Mouse (Mus musculus) forebrain, embryonic 12.5 days (tissue): Measurements from ENCODE around the gene Adh5. TPM values are rescaled to one million over a fixed set of nuclear protein-coding genes. Genes with fewer than 3 reads are reported as not detected.

Experiments
- ATAC-seq: fragments of 200-750 bp; cut with Nextera tagmentation; 2 replicates; pipeline ENCODE4 v1.8.0; 2017; ENCODE audit warnings: moderate TSS enrichment; ENCODE audit not compliant: low FRiP score
- H3K27ac ChIP-seq: fragments of 300-500 bp; sonication (generic); 2 replicates; pipeline ENCODE4 v1.5.1; 2016; ENCODE audit warnings: mild to moderate bottlenecking
- H3K27me3 ChIP-seq: fragments of 300-500 bp; sonication (generic); 2 replicates; pipeline ENCODE4 v1.6.1; 2016; ENCODE audit warnings: mild to moderate bottlenecking
- H3K36me3 ChIP-seq: fragments of 300-500 bp; sonication (generic); replicated peaks from 2 replicates; pipeline ENCODE4 v1.6.1; 2016; ENCODE audit warnings: mild to moderate bottlenecking
- H3K4me1 ChIP-seq: fragments of 300-500 bp; sonication (generic); 2 replicates; pipeline ENCODE4 v1.6.1; 2016
- H3K4me2 ChIP-seq: fragments of 300-500 bp; sonication (generic); 2 replicates; pipeline ENCODE4 v1.6.1; 2016; ENCODE audit warnings: mild to moderate bottlenecking, moderate library complexity
- H3K4me3 ChIP-seq: fragments of 300-500 bp; sonication (generic); replicated peaks from 2 replicates; pipeline ENCODE4 v1.5.1; 2016; ENCODE audit warnings: mild to moderate bottlenecking
- H3K9ac ChIP-seq: fragments of 300-500 bp; sonication (generic); 2 replicates; pipeline ENCODE4 v1.6.1; 2016; ENCODE audit warnings: mild to moderate bottlenecking
- H3K9me3 ChIP-seq: fragments of 300-500 bp; sonication (generic); 2 replicates; pipeline ENCODE4 v1.6.1; 2016
- WGBS: fragments of 180-500 bp; shearing (Covaris S2); methylation state at CpG from one replicate; pipeline ENCODE4 v1.1.7; 2016; 5-methylcytosine and 5-hydroxymethylcytosine counted together
- polyA plus RNA-seq: library from polyadenylated mRNA; unstranded; fragments of >200 nt; fragmentation: Nextera tagmentation; extraction: Ambion mirVana; gene quantifications from 2 replicates; pipeline ENCODE4 v1.2.1, GENCODE M21; 2016

Adh5 gene
- polyA plus RNA-seq: 248 and 263 TPM in 2 replicates

- peak within 1 kb of the TSS; percentile 78 for H3K4me2 ChIP-seq
- peaks cover 26% of the 10 kb centered on the region for H3K36me3 ChIP-seq
- H3K4me1 ChIP-seq: peaks cover 20% of the 10 kb centered on the region
- peak within 1 kb of the TSS; percentile 83 for H3K9ac ChIP-seq
- WGBS: under 1% methylated on average over 86 of the region's 86 CpGs
- H3K9me3 ChIP-seq: no peaks in the 10 kb centered on the region
- ATAC-seq: peak; percentile 99
- H3K27me3 ChIP-seq: no peaks in the 10 kb centered on the region
- peak within 1 kb of the TSS; percentile 74 for H3K4me3 ChIP-seq
- H3K27ac ChIP-seq: peak within 1 kb of the TSS; percentile 82
Measured at GRCm38 (mm10) chr3:138442612-138443464, at the start of gene Adh5. TSS of gene Adh5 (plus strand) at chr3:138443093.

DNA sequence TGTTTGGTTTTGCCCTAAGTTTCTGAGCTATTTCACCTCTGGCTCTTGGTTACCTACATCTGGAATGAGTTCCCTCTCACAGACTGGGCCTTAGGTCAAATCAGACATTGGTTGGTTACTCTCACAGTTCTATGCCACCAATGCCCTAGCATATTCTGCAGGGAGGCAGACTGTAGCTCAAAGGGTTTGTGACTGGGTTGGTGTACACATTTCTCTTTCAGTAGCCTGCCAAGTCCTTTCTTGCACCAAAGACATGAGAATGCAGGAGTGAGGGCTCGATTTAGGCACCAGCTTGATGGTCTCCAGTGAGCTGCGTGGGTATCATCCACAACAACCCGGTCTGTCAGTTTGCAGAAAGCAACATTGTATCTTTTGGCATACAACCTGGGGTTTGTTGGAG, 38.0 kb upstream of the Adh5 start:
- no peak overlapping the region for H3K4me2 ChIP-seq
- no peaks in the 10 kb centered on the region for H3K4me1 ChIP-seq
- H3K9me3 ChIP-seq: no peaks in the 10 kb centered on the region
- no peaks in the 10 kb centered on the region for H3K36me3 ChIP-seq
- no peaks in the 10 kb centered on the region for H3K27me3 ChIP-seq
- no peak overlapping the region for H3K4me3 ChIP-seq
- H3K27ac ChIP-seq: no peak overlapping the region
- WGBS: 80% methylated on average over 3 of the region's 3 CpGs
- no peak for ATAC-seq
- no peak overlapping the region for H3K9ac ChIP-seq

DNA sequence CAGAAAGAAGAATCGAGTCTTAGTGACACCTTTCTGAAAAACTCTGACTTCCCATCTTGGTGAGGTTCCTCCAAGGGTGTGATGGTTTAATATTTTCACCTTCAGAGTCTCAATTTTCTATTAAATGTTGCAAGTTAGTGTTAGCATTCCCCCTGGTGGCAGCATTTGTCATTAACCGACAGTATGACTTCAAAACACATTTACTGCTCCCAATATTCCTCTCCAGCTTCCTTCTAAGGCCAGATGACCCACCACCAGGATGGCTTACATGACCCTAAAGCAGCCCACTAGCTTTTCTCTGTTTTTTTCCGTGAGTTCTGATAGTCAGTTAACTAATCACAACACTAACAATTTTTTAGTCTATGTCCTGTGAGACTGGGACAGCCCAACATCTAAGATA, 37.6 kb upstream of the Adh5 start:
- H3K4me3 ChIP-seq: no peak overlapping the region
- H3K36me3 ChIP-seq: no peaks in the 10 kb centered on the region
- H3K4me1 ChIP-seq: no peaks in the 10 kb centered on the region
- no peak overlapping the region for H3K4me2 ChIP-seq
- no peaks in the 10 kb centered on the region for H3K9me3 ChIP-seq
- H3K27ac ChIP-seq: no peak overlapping the region
- no peak overlapping the region for H3K9ac ChIP-seq
- no peak for ATAC-seq
- 49% methylated on average over 3 of the region's 3 CpGs for WGBS
- no peaks in the 10 kb centered on the region for H3K27me3 ChIP-seq

- no peak for ATAC-seq
- H3K9me3 ChIP-seq: no peaks in the 10 kb centered on the region
- H3K9ac ChIP-seq: no peak overlapping the region
- no peaks in the 10 kb centered on the region for H3K27me3 ChIP-seq
- no peak overlapping the region for H3K4me3 ChIP-seq
- H3K4me1 ChIP-seq: no peaks in the 10 kb centered on the region
- H3K4me2 ChIP-seq: no peak overlapping the region
- H3K36me3 ChIP-seq: no peaks in the 10 kb centered on the region
- WGBS: 86% methylated on average over 7 of the region's 7 CpGs
- H3K27ac ChIP-seq: no peak overlapping the region
Measured at GRCm38 (mm10) chr3:138405840-138406239, 37.1 kb upstream of the Adh5 start.

DNA sequence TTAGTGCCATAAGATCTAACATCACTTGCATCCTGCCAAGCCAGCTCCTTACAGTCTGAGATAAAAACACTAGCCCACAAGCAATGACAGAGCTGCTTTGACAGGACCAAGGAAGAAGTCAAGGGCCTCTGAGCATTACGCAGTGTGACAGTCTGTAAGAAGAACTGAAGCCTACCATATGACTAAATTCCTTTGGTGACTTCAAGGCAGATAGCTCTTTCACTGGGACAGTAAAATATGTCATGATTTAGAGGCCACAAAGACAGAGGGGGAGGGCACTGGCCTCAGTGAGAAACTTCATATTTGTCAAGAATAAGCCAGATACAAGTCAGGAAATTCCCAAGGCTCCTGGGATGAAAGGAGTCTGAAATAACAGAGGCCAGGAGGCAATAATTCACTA, 35.0 kb upstream of the Adh5 start:
- H3K36me3 ChIP-seq: no peaks in the 10 kb centered on the region
- no peaks in the 10 kb centered on the region for H3K4me1 ChIP-seq
- no peak overlapping the region for H3K4me2 ChIP-seq
- no peaks in the 10 kb centered on the region for H3K9me3 ChIP-seq
- H3K4me3 ChIP-seq: no peak overlapping the region
- H3K27ac ChIP-seq: no peak overlapping the region
- no peak for ATAC-seq
- 85% methylated on average over 1 of the region's 1 CpGs for WGBS
- no peaks in the 10 kb centered on the region for H3K27me3 ChIP-seq
- no peak overlapping the region for H3K9ac ChIP-seq

DNA sequence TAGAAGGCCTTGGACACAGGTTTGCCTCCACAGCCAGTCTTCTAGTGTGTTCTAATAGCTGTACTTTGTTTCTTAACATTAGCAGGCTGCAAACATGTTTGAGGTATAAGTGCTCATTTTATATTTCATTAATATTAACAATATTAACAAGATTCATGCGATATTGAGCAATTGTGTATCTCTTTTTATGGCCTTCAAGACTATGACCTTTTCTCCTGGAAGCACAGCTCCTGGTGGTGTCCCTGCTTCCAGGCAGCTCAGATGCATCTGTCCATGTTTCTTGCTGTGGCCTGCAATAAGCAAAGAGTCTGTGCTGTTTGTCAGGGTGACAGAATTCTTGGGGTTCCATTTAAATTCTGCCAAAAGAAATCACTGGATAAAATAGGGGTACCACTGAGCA, 33.3 kb upstream of the Adh5 start:
- Histone ChIP-seq H3K36me3 (no peaks in the 10 kb centered on the region), H3K27me3 (no peaks in the 10 kb centered on the region), H3K9ac (no peak overlapping the region), H3K27ac (no peak overlapping the region), H3K4me1 (no peaks in the 10 kb centered on the region), H3K4me2 (no peak overlapping the region), H3K4me3 (no peak overlapping the region), H3K9me3 (no peaks in the 10 kb centered on the region)
- no peak for ATAC-seq
- WGBS: 92% methylated on average over 1 of the region's 1 CpGs

DNA sequence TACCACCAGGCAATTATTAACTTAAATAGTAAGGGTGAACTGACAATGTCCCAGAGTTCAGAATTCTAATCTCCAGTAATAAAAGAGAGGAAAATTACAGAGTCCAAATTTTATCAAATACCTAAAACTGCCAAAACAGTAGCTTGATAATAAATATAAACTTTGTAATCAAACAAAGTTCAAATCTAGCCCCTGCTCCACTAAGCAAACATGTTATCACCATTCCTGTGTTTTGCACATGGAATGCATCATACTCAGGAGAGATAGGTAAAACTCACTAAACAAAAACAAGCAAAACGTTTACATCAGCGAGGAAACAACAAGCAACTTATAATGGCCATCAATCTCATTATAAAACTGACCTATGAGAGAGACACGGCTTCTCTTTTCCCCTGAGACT, 32.7 kb upstream of the Adh5 start:
- no peaks in the 10 kb centered on the region for H3K27me3 ChIP-seq
- no peak overlapping the region for H3K4me2 ChIP-seq
- H3K4me1 ChIP-seq: no peaks in the 10 kb centered on the region
- no peaks in the 10 kb centered on the region for H3K36me3 ChIP-seq
- WGBS: 77% methylated on average over 3 of the region's 3 CpGs
- H3K4me3 ChIP-seq: no peak overlapping the region
- H3K9me3 ChIP-seq: no peaks in the 10 kb centered on the region
- no peak overlapping the region for H3K9ac ChIP-seq
- ATAC-seq: no peak
- H3K27ac ChIP-seq: no peak overlapping the region

- no peak within 1 kb of the TSS for H3K4me2 ChIP-seq
- no peaks in the 10 kb centered on the region for H3K36me3 ChIP-seq
- no peaks in the 10 kb centered on the region for H3K9me3 ChIP-seq
- H3K4me3 ChIP-seq: no peak within 1 kb of the TSS
- no peaks in the 10 kb centered on the region for H3K4me1 ChIP-seq
- no peak within 1 kb of the TSS for H3K27ac ChIP-seq
- no peak for ATAC-seq
- H3K9ac ChIP-seq: no peak within 1 kb of the TSS
- WGBS: 83% methylated on average over 6 of the region's 6 CpGs
- H3K27me3 ChIP-seq: no peaks in the 10 kb centered on the region
Measured at GRCm38 (mm10) chr3:138415121-138415690, 27.7 kb upstream of the Adh5 start, which contains the start of gene Adh4. TSS of gene Adh4 (plus strand) at chr3:138415466.

- no peak overlapping the region for H3K9ac ChIP-seq
- ATAC-seq: no peak
- no peaks in the 10 kb centered on the region for H3K27me3 ChIP-seq
- H3K4me2 ChIP-seq: no peak overlapping the region
- H3K36me3 ChIP-seq: no peaks in the 10 kb centered on the region
- H3K9me3 ChIP-seq: no peaks in the 10 kb centered on the region
- no peaks in the 10 kb centered on the region for H3K4me1 ChIP-seq
- WGBS: 82% methylated on average over 6 of the region's 6 CpGs
- no peak overlapping the region for H3K27ac ChIP-seq
- no peak overlapping the region for H3K4me3 ChIP-seq
Measured at GRCm38 (mm10) chr3:138419369-138419768, 23.5 kb upstream of the Adh5 start.

GRCm38 (mm10) chr3:138420385-138420784, 22.5 kb upstream of the Adh5 start:
- Histone ChIP-seq H3K4me3 (no peak overlapping the region), H3K9me3 (no peaks in the 10 kb centered on the region), H3K36me3 (no peaks in the 10 kb centered on the region), H3K4me1 (no peaks in the 10 kb centered on the region), H3K9ac (no peak overlapping the region), H3K27me3 (no peaks in the 10 kb centered on the region), H3K4me2 (no peak overlapping the region), H3K27ac (no peak overlapping the region)
- 92% methylated on average over 3 of the region's 3 CpGs for WGBS
- no peak for ATAC-seq

DNA sequence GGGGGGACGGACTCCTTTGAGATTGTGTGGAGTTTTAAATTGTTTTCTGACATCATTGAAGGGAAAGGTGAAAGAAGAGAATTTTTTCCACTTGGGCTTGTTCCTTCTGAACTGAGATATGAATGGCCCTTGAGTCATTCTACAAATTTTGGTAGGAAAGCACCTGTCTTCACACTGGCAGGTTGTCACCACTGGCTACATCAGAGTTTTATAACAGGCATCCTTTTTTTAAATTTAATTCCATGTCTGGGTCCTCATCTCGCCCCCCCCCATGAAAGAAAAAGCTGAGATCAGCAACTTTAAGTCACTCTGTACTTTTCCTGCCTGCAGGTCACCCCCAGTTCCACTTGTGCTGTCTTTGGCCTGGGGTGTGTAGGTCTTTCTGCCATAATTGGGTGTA, 19.2 kb upstream of the Adh5 start:
- Histone ChIP-seq H3K4me3 (no peak overlapping the region), H3K4me2 (no peak overlapping the region), H3K36me3 (no peaks in the 10 kb centered on the region), H3K9ac (no peak overlapping the region), H3K9me3 (no peaks in the 10 kb centered on the region), H3K4me1 (no peaks in the 10 kb centered on the region), H3K27me3 (no peaks in the 10 kb centered on the region), H3K27ac (no peak overlapping the region)
- ATAC-seq: no peak
- 58% methylated on average over 2 of the region's 2 CpGs for WGBS

DNA sequence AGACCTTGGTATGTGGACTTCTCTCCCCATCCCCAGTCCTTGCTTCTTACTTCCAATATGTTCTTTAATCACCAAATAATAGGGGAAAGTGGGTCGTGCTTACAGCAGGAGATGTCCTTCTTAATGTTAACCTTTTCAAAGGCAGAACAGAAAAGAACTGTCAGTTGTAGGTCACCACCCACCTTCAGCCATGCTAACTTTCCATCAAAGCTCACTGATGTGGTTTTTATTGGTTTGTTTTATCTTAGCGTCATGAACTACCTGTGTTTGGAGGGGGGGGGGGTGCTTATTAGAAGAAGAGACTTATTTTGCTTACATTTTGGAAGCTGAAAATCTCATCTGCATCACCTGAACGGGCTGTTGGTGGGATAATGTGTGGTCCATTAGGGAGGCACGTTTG, 18.6 kb upstream of the Adh5 start:
- Histone ChIP-seq H3K36me3 (no peaks in the 10 kb centered on the region), H3K4me3 (no peak overlapping the region), H3K9ac (no peak overlapping the region), H3K9me3 (no peaks in the 10 kb centered on the region), H3K27me3 (no peaks in the 10 kb centered on the region), H3K4me1 (no peaks in the 10 kb centered on the region), H3K4me2 (no peak overlapping the region), H3K27ac (no peak overlapping the region)
- ATAC-seq: no peak
- 76% methylated on average over 4 of the region's 4 CpGs for WGBS
